Mouse (Mus musculus): ENCODE results near the gene Nhlrc2. TPM values are rescaled to one million over a fixed set of nuclear protein-coding genes. Genes with fewer than 3 reads are reported as not detected.

The Nhlrc2 gene
- polyA plus RNA-seq (2017; shearing (Covaris generic)): 26.0 TPM

DNA sequence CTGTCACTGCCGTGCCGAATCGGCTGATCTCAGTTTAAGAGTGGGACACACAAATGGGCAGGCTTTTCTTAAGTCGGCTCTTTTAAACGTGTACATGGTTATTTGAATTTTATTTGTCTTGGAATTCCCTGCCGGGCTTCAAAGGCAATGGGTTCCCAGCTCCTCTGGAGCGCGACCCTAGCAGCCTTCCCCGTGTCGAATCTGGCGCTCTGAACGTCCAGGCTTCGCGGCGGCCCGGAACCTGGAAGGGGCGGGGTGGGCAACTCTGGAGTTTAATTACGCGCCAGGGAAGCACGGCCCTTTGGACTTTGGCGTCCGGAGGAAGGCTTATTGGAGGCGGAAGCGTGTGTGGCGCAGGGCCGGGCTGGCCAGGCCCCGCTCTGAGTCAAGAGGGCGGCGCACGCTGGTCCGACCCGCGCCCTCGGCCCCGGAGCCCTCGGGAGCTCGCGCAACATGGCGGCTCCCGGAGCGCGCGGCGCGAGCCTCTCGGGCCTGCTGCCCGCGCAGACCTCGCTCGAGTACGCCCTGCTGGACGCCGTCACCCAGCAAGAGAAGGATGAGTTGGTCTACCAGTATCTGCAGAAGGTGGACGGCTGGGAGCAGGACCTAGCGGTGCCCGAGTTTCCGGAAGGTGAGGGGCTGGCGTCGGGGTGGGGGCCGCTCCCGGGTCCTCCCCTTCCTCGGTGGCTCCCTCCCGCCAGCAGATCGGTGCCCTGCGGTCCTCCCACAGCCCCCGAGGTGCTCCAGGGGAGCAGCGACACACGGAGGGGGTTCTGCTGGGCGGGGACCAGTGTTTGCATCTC lies at the start of gene Nhlrc2:
TSS of gene Nhlrc2 (plus strand) at position 32 of the 803 bp plus-strand sequence.

DNA sequence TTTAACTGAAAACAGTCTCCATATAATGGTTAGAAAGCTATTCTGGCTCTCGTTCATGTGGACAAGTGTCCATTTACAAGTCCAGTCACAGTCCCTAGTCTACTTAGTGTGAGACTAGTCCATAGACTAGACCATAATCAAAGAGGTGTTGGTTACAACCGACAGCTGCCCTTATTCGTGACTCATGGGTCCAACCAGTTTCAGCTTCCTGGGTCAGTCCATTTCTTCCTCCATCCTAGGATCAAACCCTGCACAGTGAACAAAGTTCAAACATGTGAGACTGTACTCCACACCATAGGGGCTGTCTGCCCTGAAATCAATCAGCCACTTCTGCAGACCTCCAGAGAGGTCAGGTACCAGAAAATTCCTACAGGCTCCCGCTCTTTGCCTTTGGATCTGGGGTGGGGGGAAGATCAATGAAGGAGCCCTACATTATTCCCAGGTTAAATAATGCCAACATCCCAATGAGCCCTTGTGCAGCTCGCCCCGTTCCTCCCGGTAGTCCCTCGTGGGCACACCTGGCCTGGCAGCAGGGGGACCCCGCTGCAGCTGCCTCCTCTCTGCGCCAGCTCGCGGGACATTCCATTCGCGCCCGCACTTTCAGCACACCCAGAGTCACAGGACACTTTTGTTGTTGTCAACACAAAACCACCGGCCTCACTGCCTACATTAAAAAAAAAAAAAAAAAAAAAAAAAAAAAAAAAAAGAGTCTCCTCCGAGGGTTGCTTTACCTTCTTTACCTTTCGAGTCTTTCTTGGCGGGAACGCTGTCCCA lies 418 bp upstream of the Nhlrc2 start, which contains the start of gene Dclre1a:
TSS of gene Dclre1a (minus strand) at position 767 of the 774 bp plus-strand sequence.

Other genes starting within 250 kb of the Nhlrc2 start
- gene Nrap, start 158.2 kb upstream of the Nhlrc2 start, polyA plus RNA-seq (2017; shearing (Covaris generic)): not detected
- gene Casp7, start 151.1 kb upstream of the Nhlrc2 start, polyA plus RNA-seq (2017; shearing (Covaris generic)): 10.3 TPM
- not detected for gene Plekhs1, start 86.6 kb upstream of the Nhlrc2 start, polyA plus RNA-seq (2017; shearing (Covaris generic))
- 2.2 TPM for gene Dclre1a, start within 50 bp of the Nhlrc2 start, polyA plus RNA-seq (2017; shearing (Covaris generic))
- not detected for gene Adrb1, start 173.9 kb downstream of the Nhlrc2 start, polyA plus RNA-seq (2017; shearing (Covaris generic))

Measured in naive thymus-derived CD4-positive, alpha-beta T cell, adult 5 months (primary cell).